Mouse (Mus musculus) frontal cortex, postnatal 10 days (tissue): ENCODE data around the gene Prdm4.

ENCODE experiments used
- DNase-seq, 2 experiments: peaks; one replicate each; pipeline ENCODE4 v3.0.0; 2022; ENCODE audit warnings: low spot score in 2 of 2, mixed read lengths in 1 of 2

The Prdm4 gene

GRCm38 (mm10) chr10:85916498-85917309, at the start of gene Prdm4:
Gene Prdm4, minus strand, starts transcription at chr10:85917142.
- DNase-seq = peak; percentile 96 to 97

- DNase-seq = no peak
These were observed 49.5 kb upstream of the Prdm4 start for GRCm38 (mm10) chr10:85966476-85966875.

GRCm38 (mm10) chr10:85964316-85964715, 47.4 kb upstream of the Prdm4 start:
- no peak for DNase-seq

- no peak for DNase-seq
These were observed 46.0 kb upstream of the Prdm4 start for GRCm38 (mm10) chr10:85962897-85963296.

- peak; percentile 91 to 97 for DNase-seq
These were observed 40.6 kb upstream of the Prdm4 start, which contains the start of gene Rtcb for GRCm38 (mm10) chr10:85957464-85957950. Gene Rtcb, minus strand, starts transcription at chr10:85957823.

GRCm38 (mm10) chr10:85956871-85957419, 40.0 kb upstream of the Prdm4 start:
- DNase-seq = no peak

GRCm38 (mm10) chr10:85954429-85954828, 37.5 kb upstream of the Prdm4 start:
- DNase-seq = no peak

- no peak for DNase-seq
These were observed 36.5 kb upstream of the Prdm4 start for GRCm38 (mm10) chr10:85953401-85953800.

- DNase-seq = no peak
These were observed 35.0 kb upstream of the Prdm4 start for GRCm38 (mm10) chr10:85951765-85952443.

GRCm38 (mm10) chr10:85948483-85949196, 31.7 kb upstream of the Prdm4 start:
- DNase-seq = no peak

- no peak for DNase-seq
These were observed 19.5 kb upstream of the Prdm4 start for GRCm38 (mm10) chr10:85936280-85936965.

GRCm38 (mm10) chr10:85929962-85930361, 13.0 kb upstream of the Prdm4 start:
- no peak for DNase-seq

GRCm38 (mm10) chr10:85929208-85929591, 12.3 kb upstream of the Prdm4 start:
- DNase-seq = no peak

GRCm38 (mm10) chr10:85928499-85929207, 11.7 kb upstream of the Prdm4 start:
- DNase-seq = peak; percentile 51 to 72

GRCm38 (mm10) chr10:85927676-85928445, 10.9 kb upstream of the Prdm4 start, which contains the start of gene Ascl4:
Gene Ascl4, plus strand, starts transcription at chr10:85927681.
- DNase-seq = no peak

- DNase-seq = no peak
These were observed 37.0 kb downstream of the Prdm4 start for GRCm38 (mm10) chr10:85879886-85880486.

- no peak for DNase-seq
These were observed 41.1 kb downstream of the Prdm4 start for GRCm38 (mm10) chr10:85875812-85876211.

- DNase-seq = no peak
These were observed 42.9 kb downstream of the Prdm4 start for GRCm38 (mm10) chr10:85873861-85874544.

GRCm38 (mm10) chr10:85872479-85872773, 44.5 kb downstream of the Prdm4 start:
- no peak for DNase-seq
